Mouse (Mus musculus): Measurements from ENCODE around the gene Vsig8.

Gene Vsig8

GRCm38 (mm10) chr1:172593956-172594355, 38.2 kb downstream of the Vsig8 start:
- no peak for DNase-seq

- DNase-seq: peak; percentile 58
Measured at GRCm38 (mm10) chr1:172594495-172594894, 38.8 kb downstream of the Vsig8 start.

GRCm38 (mm10) chr1:172602326-172602725, 46.6 kb downstream of the Vsig8 start, which contains the start of gene Fcrl6:
Gene Fcrl6, minus strand, starts transcription at chr1:172602551.
- DNase-seq: no peak

- no peak for DNase-seq
Measured at GRCm38 (mm10) chr1:172611304-172611703, 55.6 kb downstream of the Vsig8 start.

GRCm38 (mm10) chr1:172612745-172613144, 57.0 kb downstream of the Vsig8 start:
- no peak for DNase-seq
